Mouse (Mus musculus): ENCODE results near the gene Naa80. TPM values are rescaled to one million over a fixed set of nuclear protein-coding genes. Genes with fewer than 3 reads are reported as not detected.
"Not testable (repeated sequence)": the region's sequence is repeated elsewhere in the genome, so short reads cannot be mapped to it uniquely, and the experiment has no call there.

The Naa80 gene
- polyA plus RNA-seq, 1 experiment from 2014 or later: 15.2 TPM

DNA sequence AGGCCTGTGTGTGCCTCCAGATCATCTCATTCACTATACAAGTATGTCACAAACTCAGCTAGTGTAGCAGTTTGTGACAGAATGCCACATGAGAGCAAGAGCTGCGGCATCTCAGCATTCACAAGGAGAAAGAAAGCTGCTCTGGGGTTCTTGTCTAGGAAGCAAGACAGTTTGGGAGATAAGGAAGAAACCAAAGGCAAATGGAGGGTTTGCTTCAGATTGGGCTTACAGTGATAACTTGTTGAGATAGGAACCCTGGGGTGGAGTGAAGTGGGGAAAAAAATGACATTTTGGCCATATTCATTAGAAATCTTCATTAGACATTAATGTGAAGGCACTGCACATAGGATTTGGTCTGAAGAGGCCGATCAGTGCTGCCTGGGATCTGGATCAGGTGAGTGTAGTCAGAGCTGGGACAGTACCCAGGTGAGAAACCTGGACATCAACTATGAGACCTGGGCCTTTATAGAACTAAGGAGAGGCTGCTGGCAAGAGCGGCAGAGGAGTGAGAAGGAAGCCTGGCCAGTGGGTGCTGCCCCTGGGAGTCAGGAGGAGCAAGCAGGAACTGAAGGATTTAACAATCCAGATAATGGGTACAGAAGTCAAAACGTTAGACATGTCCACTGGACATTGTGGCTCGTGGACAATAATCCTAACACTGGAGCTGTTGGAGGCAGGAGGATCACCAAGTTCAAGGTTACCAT lies 25.8 kb upstream of the Naa80 start:
- peaks cover 8% of the 10 kb centered on the region for H3K36me3 ChIP-seq (ENCODE audit: control insufficient read depth, insufficient read depth, low read length)
- H3K9me3 ChIP-seq (replicated peaks; ENCODE audit: control insufficient read depth, low read length): no peaks in the 10 kb centered on the region
- no peak for ATAC-seq (replicated peaks; ENCODE audit: insufficient number of reproducible peaks, low FRiP score, low TSS enrichment)
- peak overlapping the region; percentile 84; the same call in 1 of the 2 replicates for H3K4me3 ChIP-seq (ENCODE audit: low read depth, low read length)
- peak overlapping the region; percentile 98 for H3K4me2 ChIP-seq
- H3K4me1 ChIP-seq (ENCODE audit: control insufficient read depth, insufficient read depth, low read length): peaks cover 43% of the 10 kb centered on the region
- no peak overlapping the region for H3K27ac ChIP-seq (ENCODE audit: low read depth, low read length)
- peaks cover 27% of the 10 kb centered on the region for H3K27me3 ChIP-seq (ENCODE audit: control insufficient read depth, insufficient read depth, low read length)
- no peak overlapping the region; the same call in 1 of the 2 replicates for H3K9ac ChIP-seq (ENCODE audit: low read depth, low read length)
- 76% methylated on average over 5 of the region's 5 CpGs for WGBS (ENCODE audit: insufficient replicate concordance)

DNA sequence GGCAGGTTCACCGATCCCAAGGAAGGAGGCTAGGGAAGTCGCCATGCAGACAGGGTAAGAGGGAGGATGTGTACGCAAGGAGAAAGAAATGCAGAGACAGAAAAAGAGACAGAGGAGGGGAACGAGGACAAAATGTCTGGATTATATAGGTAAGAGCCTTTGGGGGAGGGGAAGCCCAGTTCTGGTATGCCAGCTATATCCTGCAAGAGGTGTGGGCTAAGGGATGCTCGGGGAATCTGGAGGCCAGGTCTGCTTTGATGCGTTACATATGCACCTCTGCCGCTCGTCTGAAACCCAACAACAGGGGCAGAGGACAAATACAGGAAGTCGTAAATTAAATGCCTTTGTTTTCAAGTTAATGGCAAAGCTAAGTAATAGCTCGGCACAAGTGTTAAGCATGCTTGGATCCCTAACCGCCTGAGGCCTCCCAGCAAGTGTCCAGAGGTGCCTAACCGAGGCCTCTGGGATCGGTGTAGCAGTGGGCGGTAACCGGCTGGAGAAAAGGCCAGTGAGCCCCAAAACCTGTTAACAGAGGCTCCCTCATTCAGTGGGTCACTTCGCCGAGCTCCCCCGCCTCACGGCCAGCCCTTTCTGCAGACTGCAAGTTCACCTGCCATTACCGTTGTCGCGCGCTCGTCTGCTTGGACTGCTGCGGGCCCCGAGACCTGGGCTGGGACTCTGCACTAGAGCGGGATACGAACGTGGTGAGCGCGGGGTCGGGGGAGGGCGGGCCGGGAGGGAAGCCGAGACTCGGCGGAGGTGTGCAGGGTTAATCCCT lies 25.0 kb upstream of the Naa80 start:
- Histone ChIP-seq H3K36me3 (ENCODE audit: control insufficient read depth, insufficient read depth, low read length) (peaks cover 14% of the 10 kb centered on the region), H3K27me3 (ENCODE audit: control insufficient read depth, insufficient read depth, low read length) (peaks cover 24% of the 10 kb centered on the region), H3K4me2 (peak overlapping the region; percentile 98), H3K4me1 (ENCODE audit: control insufficient read depth, insufficient read depth, low read length) (peaks cover 43% of the 10 kb centered on the region), H3K9ac (ENCODE audit: low read depth, low read length) (peak overlapping the region; percentile 83), H3K9me3 (replicated peaks; ENCODE audit: control insufficient read depth, low read length) (no peaks in the 10 kb centered on the region), H3K27ac (ENCODE audit: low read depth, low read length) (peak overlapping the region; percentile 83), H3K4me3 (ENCODE audit: low read depth, low read length) (peak overlapping the region; percentile 84)
- ATAC-seq (replicated peaks; ENCODE audit: insufficient number of reproducible peaks, low FRiP score, low TSS enrichment): peak; percentile 40
- WGBS (ENCODE audit: insufficient replicate concordance): 8% methylated on average over 36 of the region's 37 CpGs

DNA sequence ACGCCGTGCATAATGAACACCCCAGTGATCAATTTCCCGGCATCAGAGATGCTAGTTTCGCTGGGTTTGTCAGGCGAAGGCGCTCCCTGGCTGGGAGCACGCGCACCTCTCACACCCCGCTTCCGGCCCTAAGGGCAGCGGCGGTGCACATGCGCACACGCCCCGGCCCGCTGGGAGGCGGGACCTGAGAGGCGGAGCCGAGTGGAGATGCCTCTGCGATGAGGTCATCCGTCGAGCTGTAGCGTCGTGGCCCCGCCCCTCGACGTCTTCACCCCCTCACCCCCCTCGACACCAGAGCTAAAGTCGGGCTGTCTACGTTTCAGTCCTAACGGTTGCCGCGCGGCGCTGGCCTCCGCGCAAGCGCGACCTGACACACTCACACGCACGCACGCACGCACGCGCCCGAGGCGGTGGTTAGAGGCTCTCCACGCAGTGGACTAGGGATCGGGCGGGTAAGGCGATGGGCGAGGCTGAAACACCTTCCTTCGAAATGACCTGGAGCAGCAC lies 24.3 kb upstream of the Naa80 start:
- H3K9ac ChIP-seq (ENCODE audit: low read depth, low read length): peak overlapping the region; percentile 97
- H3K4me1 ChIP-seq (ENCODE audit: control insufficient read depth, insufficient read depth, low read length): peaks cover 43% of the 10 kb centered on the region
- H3K4me3 ChIP-seq (ENCODE audit: low read depth, low read length): peak overlapping the region; percentile 84
- H3K27me3 ChIP-seq (ENCODE audit: control insufficient read depth, insufficient read depth, low read length): peaks cover 19% of the 10 kb centered on the region
- 1% methylated on average over 53 of the region's 53 CpGs for WGBS (ENCODE audit: insufficient replicate concordance)
- H3K27ac ChIP-seq (ENCODE audit: low read depth, low read length): peak overlapping the region; percentile 98
- ATAC-seq (replicated peaks; ENCODE audit: insufficient number of reproducible peaks, low FRiP score, low TSS enrichment): peak; percentile 87
- H3K4me2 ChIP-seq: peak overlapping the region; percentile 98
- H3K9me3 ChIP-seq (replicated peaks; ENCODE audit: control insufficient read depth, low read length): no peaks in the 10 kb centered on the region
- peaks cover 19% of the 10 kb centered on the region for H3K36me3 ChIP-seq (ENCODE audit: control insufficient read depth, insufficient read depth, low read length)

DNA sequence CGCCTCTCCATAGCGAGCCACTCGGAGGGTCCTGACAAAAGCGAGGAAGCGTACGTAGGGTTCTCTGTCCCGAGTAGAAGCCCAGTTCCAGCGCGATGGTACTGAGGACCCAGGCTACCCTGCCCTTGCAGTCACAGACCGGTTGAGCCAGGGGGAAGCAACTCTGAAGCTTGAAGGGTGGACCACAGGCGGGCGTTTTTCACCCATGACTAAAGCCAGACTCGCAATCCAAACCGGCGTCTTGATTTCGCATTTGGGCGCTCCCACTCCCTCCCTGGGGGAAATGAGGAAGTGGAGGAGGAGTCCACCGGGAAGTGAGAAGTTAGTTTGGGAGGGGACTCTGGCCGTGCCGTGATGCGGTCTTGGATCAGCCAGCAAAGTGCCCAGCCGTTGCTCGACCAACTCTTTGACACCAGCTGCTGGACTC lies 23.6 kb upstream of the Naa80 start:
- Histone ChIP-seq H3K36me3 (ENCODE audit: control insufficient read depth, insufficient read depth, low read length) (peaks cover 22% of the 10 kb centered on the region), H3K9me3 (replicated peaks; ENCODE audit: control insufficient read depth, low read length) (no peaks in the 10 kb centered on the region), H3K4me1 (ENCODE audit: control insufficient read depth, insufficient read depth, low read length) (peaks cover 43% of the 10 kb centered on the region), H3K9ac (ENCODE audit: low read depth, low read length) (peak overlapping the region; percentile 97), H3K4me3 (ENCODE audit: low read depth, low read length) (peak overlapping the region; percentile 84), H3K27me3 (ENCODE audit: control insufficient read depth, insufficient read depth, low read length) (peaks cover 14% of the 10 kb centered on the region), H3K4me2 (peak overlapping the region; percentile 98), H3K27ac (ENCODE audit: low read depth, low read length) (peak overlapping the region; percentile 98)
- peak; percentile 22; the same call in 1 of the 2 replicates for ATAC-seq (replicated peaks; ENCODE audit: insufficient number of reproducible peaks, low FRiP score, low TSS enrichment)
- under 1% methylated on average over 23 of the region's 23 CpGs for WGBS (ENCODE audit: insufficient replicate concordance)

DNA sequence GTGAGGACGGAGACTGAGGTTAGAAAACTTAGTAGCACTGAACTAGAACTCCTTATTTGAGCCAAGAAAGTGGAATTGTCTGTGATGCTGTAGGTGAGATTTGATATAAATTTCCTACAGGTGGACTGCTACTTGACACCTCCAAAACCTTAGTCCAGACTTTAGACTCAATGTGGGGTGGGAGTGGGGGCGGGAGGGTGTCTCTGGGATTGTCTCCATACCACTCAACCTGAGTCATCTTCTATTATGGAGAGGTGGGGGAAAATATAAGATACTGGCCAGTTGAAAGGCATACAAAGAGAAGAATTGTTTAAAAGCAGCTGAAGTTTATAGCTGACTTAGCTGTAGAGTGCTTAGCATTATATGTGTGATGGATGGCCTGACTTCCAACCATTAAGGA lies 23.0 kb upstream of the Naa80 start:
- 32% methylated on average over 2 of the region's 2 CpGs for WGBS (ENCODE audit: insufficient replicate concordance)
- Histone ChIP-seq H3K4me1 (ENCODE audit: control insufficient read depth, insufficient read depth, low read length) (peaks cover 41% of the 10 kb centered on the region), H3K4me3 (ENCODE audit: low read depth, low read length) (peak overlapping the region; percentile 84), H3K36me3 (ENCODE audit: control insufficient read depth, insufficient read depth, low read length) (peaks cover 25% of the 10 kb centered on the region), H3K4me2 (peak overlapping the region; percentile 98), H3K9ac (ENCODE audit: low read depth, low read length) (peak overlapping the region; percentile 97), H3K9me3 (replicated peaks; ENCODE audit: control insufficient read depth, low read length) (no peaks in the 10 kb centered on the region), H3K27me3 (ENCODE audit: control insufficient read depth, insufficient read depth, low read length) (peaks cover 7% of the 10 kb centered on the region), H3K27ac (ENCODE audit: low read depth, low read length) (peak overlapping the region; percentile 98)
- no peak for ATAC-seq (replicated peaks; ENCODE audit: insufficient number of reproducible peaks, low FRiP score, low TSS enrichment)

DNA sequence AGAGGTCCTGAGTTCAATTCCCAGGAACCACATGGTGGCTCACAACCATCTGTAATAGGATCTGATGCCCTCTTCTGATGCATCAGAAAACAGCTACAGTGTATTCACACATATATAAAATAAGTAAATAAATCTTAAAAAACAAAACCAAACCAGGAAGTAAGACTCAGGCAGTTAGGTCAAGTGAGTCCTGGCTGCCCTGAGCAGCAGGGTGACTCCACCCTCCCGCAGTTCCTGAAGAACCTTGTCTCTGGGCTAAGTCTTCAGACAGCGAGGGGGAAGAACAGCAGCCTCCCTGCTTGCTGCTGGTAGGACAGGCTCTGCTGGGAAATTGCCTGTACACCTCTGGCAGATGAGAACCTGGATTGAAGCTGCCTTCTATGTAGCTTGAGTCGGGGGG lies 22.3 kb upstream of the Naa80 start:
- Histone ChIP-seq H3K27me3 (ENCODE audit: control insufficient read depth, insufficient read depth, low read length) (peaks cover 3% of the 10 kb centered on the region; the same call in 1 of the 2 replicates), H3K4me3 (ENCODE audit: low read depth, low read length) (peak overlapping the region; percentile 84), H3K4me2 (peak overlapping the region; percentile 98), H3K4me1 (ENCODE audit: control insufficient read depth, insufficient read depth, low read length) (peaks cover 35% of the 10 kb centered on the region), H3K36me3 (ENCODE audit: control insufficient read depth, insufficient read depth, low read length) (peaks cover 30% of the 10 kb centered on the region), H3K9ac (ENCODE audit: low read depth, low read length) (peak overlapping the region; percentile 97; the same call in 1 of the 2 replicates), H3K27ac (ENCODE audit: low read depth, low read length) (no peak overlapping the region), H3K9me3 (replicated peaks; ENCODE audit: control insufficient read depth, low read length) (no peaks in the 10 kb centered on the region)
- no peak for ATAC-seq (replicated peaks; ENCODE audit: insufficient number of reproducible peaks, low FRiP score, low TSS enrichment)
- 64% methylated on average over 3 of the region's 3 CpGs for WGBS (ENCODE audit: insufficient replicate concordance)

DNA sequence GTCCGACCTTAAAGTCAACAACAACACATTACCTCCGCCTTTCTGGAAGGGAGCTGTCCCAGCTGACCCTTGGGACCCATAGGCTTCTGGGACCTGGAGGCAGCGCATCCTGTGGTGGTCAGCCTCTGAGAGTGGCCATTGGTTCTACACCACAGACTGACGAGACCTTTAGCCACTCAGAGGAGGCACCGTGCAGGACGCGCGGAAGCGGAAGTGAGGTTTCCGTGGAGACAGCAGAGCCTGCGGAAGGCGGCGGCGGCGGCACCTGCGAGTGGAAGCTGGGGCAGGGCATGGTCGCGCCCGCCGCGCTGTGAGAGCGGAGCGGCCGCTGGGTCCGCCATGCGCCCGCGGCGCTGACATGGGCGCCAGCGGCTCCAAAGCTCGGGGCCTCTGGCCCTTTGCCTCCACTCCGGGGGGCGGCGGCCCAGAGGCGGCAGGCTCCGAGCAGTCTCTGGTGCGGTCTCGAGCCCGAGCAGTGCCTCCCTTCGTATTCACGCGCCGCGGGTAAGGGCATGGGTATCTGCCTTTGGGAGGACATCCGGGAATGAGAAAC lies 15.6 kb upstream of the Naa80 start, which contains the start of gene Tusc2:
Gene Tusc2, plus strand, starts transcription at position 227 of the 553 bp plus-strand sequence.
- no peaks in the 10 kb centered on the region for H3K9me3 ChIP-seq (replicated peaks; ENCODE audit: control insufficient read depth, low read length)
- H3K27ac ChIP-seq (ENCODE audit: low read depth, low read length): peak within 1 kb of the TSS; percentile 63
- no peaks in the 10 kb centered on the region for H3K27me3 ChIP-seq (ENCODE audit: control insufficient read depth, insufficient read depth, low read length)
- peak within 1 kb of the TSS; percentile 90 for H3K4me3 ChIP-seq (ENCODE audit: low read depth, low read length)
- ATAC-seq (replicated peaks; ENCODE audit: insufficient number of reproducible peaks, low FRiP score, low TSS enrichment): peak; percentile 88
- H3K9ac ChIP-seq (ENCODE audit: low read depth, low read length): peak within 1 kb of the TSS; percentile 82
- peak within 1 kb of the TSS; percentile 80 for H3K4me2 ChIP-seq
- under 1% methylated on average over 46 of the region's 46 CpGs for WGBS (ENCODE audit: insufficient replicate concordance)
- peaks cover 30% of the 10 kb centered on the region for H3K36me3 ChIP-seq (ENCODE audit: control insufficient read depth, insufficient read depth, low read length)
- peaks cover 23% of the 10 kb centered on the region for H3K4me1 ChIP-seq (ENCODE audit: control insufficient read depth, insufficient read depth, low read length)

DNA sequence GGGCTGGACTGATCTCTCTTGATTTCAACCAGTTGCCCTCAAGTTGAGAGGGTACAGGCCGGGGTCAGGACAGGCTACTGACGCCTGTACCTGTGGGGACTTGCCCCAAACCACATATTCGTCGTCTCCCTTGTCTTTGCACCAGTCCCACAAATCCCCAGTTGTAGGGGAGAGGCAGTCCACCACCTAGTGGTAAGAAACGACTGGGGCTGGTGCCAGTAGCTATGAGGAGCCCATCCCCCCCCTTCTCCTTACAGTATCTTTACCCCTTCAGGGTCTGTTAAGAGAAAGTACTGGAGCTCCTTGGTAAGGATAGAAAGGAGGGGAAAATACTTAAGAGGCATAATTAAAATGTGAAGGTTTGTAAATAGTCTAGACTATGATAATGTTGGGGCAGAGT lies 13.1 kb upstream of the Naa80 start:
- H3K9ac ChIP-seq (ENCODE audit: low read depth, low read length); H3K9me3 ChIP-seq (replicated peaks; ENCODE audit: control insufficient read depth, low read length); H3K4me3 ChIP-seq (ENCODE audit: low read depth, low read length); H3K27me3 ChIP-seq (ENCODE audit: control insufficient read depth, insufficient read depth, low read length); ATAC-seq (replicated peaks; ENCODE audit: insufficient number of reproducible peaks, low FRiP score, low TSS enrichment): not testable (repeated sequence)
- Histone ChIP-seq H3K4me1 (ENCODE audit: control insufficient read depth, insufficient read depth, low read length) (peaks cover 32% of the 10 kb centered on the region), H3K4me2 (0 out of 2 replicates have a peak overlapping the region, but pooled peaks have one; percentile 14), H3K27ac (ENCODE audit: low read depth, low read length) (0 out of 2 replicates have a peak overlapping the region, but pooled peaks have one; percentile 4), H3K36me3 (ENCODE audit: control insufficient read depth, insufficient read depth, low read length) (peaks cover 21% of the 10 kb centered on the region)
- WGBS (ENCODE audit: insufficient replicate concordance): 43% methylated on average over 5 of the region's 5 CpGs

Data from heart, embryonic 11.5 days (tissue).